Comparison of ENCODE assay signal across 14 mouse cellular contexts in genomic region chr16:18589080-18589621, GRCm38 (mm10). TPM values are rescaled to one million over a fixed set of nuclear protein-coding genes. Genes with fewer than 3 reads are reported as not detected.
DNase-seq lines count a peak whose midpoint lies in the region; ATAC-seq lines count a peak whose summit lies in the region.
"Had no signal": no experiment of that assay in that cellular context is flagged by ENCODE, and none has a peak within 500 bp of the region (broad histone marks: within the 10 kb centered on the region; RNA-seq: fewer than 3 reads in every experiment).

No protein-coding gene starts in this region.

- no peak for ATAC-seq in heart, embryonic 13.5 days (ENCODE audit: extremely low read depth, insufficient number of reproducible peaks, low FRiP score, low TSS enrichment)
- ATAC-seq in midbrain, embryonic 13.5 days, result no peak
- no peak for ATAC-seq in embryonic facial prominence, embryonic 13.5 days (ENCODE audit: insufficient number of reproducible peaks, insufficient read depth, low FRiP score, low TSS enrichment, low read depth)
- no peak for ATAC-seq in neural tube, embryonic 12.5 days (ENCODE audit: low FRiP score, low read depth)

- no peak for DNase-seq in heart, adult 18-20 months
- peak; percentile 28 for DNase-seq in midbrain, embryonic 10.5 days (ENCODE audit: low spot score)
- no peak for DNase-seq in adrenal gland, postnatal 10 days
- DNase-seq: cerebellum, postnatal 36 days; heart, postnatal 14 days; kidney, postnatal 10 days; layer of hippocampus, adult 9-11 months; lung, postnatal 14 days; right cerebral cortex, adult 18-20 months had no signal

- H3K4me1 ChIP-seq in heart, embryonic 13.5 days, result peaks cover 56% of the 10 kb centered on the region
- peaks cover 61% of the 10 kb centered on the region for H3K4me1 ChIP-seq in midbrain, embryonic 10.5 days
- peaks cover 44% of the 10 kb centered on the region for H3K4me1 ChIP-seq in midbrain, embryonic 13.5 days (replicated peaks)
- H3K4me1 ChIP-seq in embryonic facial prominence, embryonic 13.5 days, result peaks cover 49% of the 10 kb centered on the region
- H3K4me1 ChIP-seq in neural tube, embryonic 12.5 days, result peaks cover 24% of the 10 kb centered on the region

- H3K9me3 ChIP-seq in heart, embryonic 13.5 days, result no peaks in the 10 kb centered on the region
- no peaks in the 10 kb centered on the region for H3K9me3 ChIP-seq in midbrain, embryonic 10.5 days (replicated peaks)
- H3K9me3 ChIP-seq in midbrain, embryonic 13.5 days, result no peaks in the 10 kb centered on the region
- H3K9me3 ChIP-seq in embryonic facial prominence, embryonic 13.5 days, result no peaks in the 10 kb centered on the region
- no peaks in the 10 kb centered on the region for H3K9me3 ChIP-seq in neural tube, embryonic 12.5 days

- peak overlapping the region; percentile 54 for H3K4me3 ChIP-seq in heart, embryonic 13.5 days
- H3K4me3 ChIP-seq in midbrain, embryonic 10.5 days, result peak overlapping the region; percentile 41; the same call in 1 of the 2 replicates
- H3K4me3 ChIP-seq in midbrain, embryonic 13.5 days (replicated peaks), result no peak overlapping the region
- H3K4me3 ChIP-seq in embryonic facial prominence, embryonic 13.5 days, result peak overlapping the region; percentile 52; the same call in 1 of the 2 replicates
- no peak overlapping the region; the same call in 1 of the 2 replicates for H3K4me3 ChIP-seq in neural tube, embryonic 12.5 days

- peak overlapping the region; percentile 81 for H3K4me2 ChIP-seq in heart, embryonic 13.5 days
- no peak overlapping the region for H3K4me2 ChIP-seq in midbrain, embryonic 13.5 days (replicated peaks)
- peak overlapping the region; percentile 82; the same call in 1 of the 2 replicates for H3K4me2 ChIP-seq in embryonic facial prominence, embryonic 13.5 days
- H3K4me2 ChIP-seq in neural tube, embryonic 12.5 days (replicated peaks), result peak overlapping the region; percentile 46; the same call in 1 of the 2 replicates

- no peaks in the 10 kb centered on the region for H3K36me3 ChIP-seq in heart, embryonic 13.5 days
- H3K36me3 ChIP-seq in midbrain, embryonic 10.5 days, result no peaks in the 10 kb centered on the region
- no peaks in the 10 kb centered on the region for H3K36me3 ChIP-seq in midbrain, embryonic 13.5 days
- no peaks in the 10 kb centered on the region for H3K36me3 ChIP-seq in embryonic facial prominence, embryonic 13.5 days
- no peaks in the 10 kb centered on the region for H3K36me3 ChIP-seq in neural tube, embryonic 12.5 days

- H3K27me3 ChIP-seq in heart, embryonic 13.5 days (replicated peaks), result peaks cover 97% of the 10 kb centered on the region
- H3K27me3 ChIP-seq in midbrain, embryonic 10.5 days (ENCODE audit: low read depth, poor library complexity, severe bottlenecking), result peaks cover 100% of the 10 kb centered on the region
- H3K27me3 ChIP-seq in midbrain, embryonic 13.5 days, result peaks cover 97% of the 10 kb centered on the region
- H3K27me3 ChIP-seq in embryonic facial prominence, embryonic 13.5 days, result peaks cover 97% of the 10 kb centered on the region
- H3K27me3 ChIP-seq in neural tube, embryonic 12.5 days (replicated peaks), result peaks cover 93% of the 10 kb centered on the region

- H3K27ac ChIP-seq in heart, embryonic 13.5 days (replicated peaks), result no peak overlapping the region
- no peak overlapping the region for H3K27ac ChIP-seq in midbrain, embryonic 10.5 days (replicated peaks)
- no peak overlapping the region for H3K27ac ChIP-seq in midbrain, embryonic 13.5 days
- no peak overlapping the region for H3K27ac ChIP-seq in embryonic facial prominence, embryonic 13.5 days
- no peak overlapping the region for H3K27ac ChIP-seq in neural tube, embryonic 12.5 days

- 45% methylated on average over 9 of the region's 9 CpGs for WGBS in heart, embryonic 13.5 days
- WGBS in midbrain, embryonic 10.5 days, result 8% methylated on average over 9 of the region's 9 CpGs
- 8% methylated on average over 9 of the region's 9 CpGs for WGBS in midbrain, embryonic 13.5 days
- WGBS in embryonic facial prominence, embryonic 13.5 days, result 26% methylated on average over 9 of the region's 9 CpGs
- 7% methylated on average over 9 of the region's 9 CpGs for WGBS in neural tube, embryonic 12.5 days

- no peak overlapping the region for H3K9ac ChIP-seq in heart, embryonic 13.5 days
- H3K9ac ChIP-seq in midbrain, embryonic 13.5 days (replicated peaks), result no peak overlapping the region
- no peak overlapping the region for H3K9ac ChIP-seq in embryonic facial prominence, embryonic 13.5 days
- H3K9ac ChIP-seq in neural tube, embryonic 12.5 days, result no peak overlapping the region

RNA-seq across cellular contexts. Expression of gene Tbx1, which starts 1.3 kb away (rescaled TPM):
- 0.42 and 1.1 TPM in 2 replicates for polyA plus RNA-seq in heart, embryonic 13.5 days (2015; fragmentation: Nextera tagmentation; extraction: Ambion mirVana)
- 1 to 10 TPM; 1.1 to 1.3 TPM for total RNA-seq in heart, adult 18-20 months (2021)
- 0.97 and 1.7 TPM in 2 replicates for polyA plus RNA-seq in midbrain, embryonic 10.5 days (2016; fragmentation: Nextera tagmentation; extraction: Ambion mirVana)
- 0.34 and 0.71 TPM in 2 replicates for polyA plus RNA-seq in midbrain, embryonic 13.5 days (2015; fragmentation: Nextera tagmentation; extraction: Ambion mirVana)
- 7.9 and 8.3 TPM in 2 replicates for polyA plus RNA-seq in embryonic facial prominence, embryonic 13.5 days (2015; fragmentation: Nextera tagmentation; extraction: Ambion mirVana)
- 5.5 and 7.2 TPM in 2 replicates for polyA plus RNA-seq in neural tube, embryonic 12.5 days (2016; fragmentation: Nextera tagmentation; extraction: Ambion mirVana)
- total RNA-seq in adrenal gland, postnatal 10 days (2021), result 1 to 10 TPM; 1.2 to 9.1 TPM
- total RNA-seq: monocyte, adult 5-6 weeks had no signal

RNA-seq across cellular contexts. Expression of gene Gp1bb, which starts 33.1 kb away (rescaled TPM):
- 4.4 and 6.1 TPM in 2 replicates for polyA plus RNA-seq in heart, embryonic 13.5 days (2015; fragmentation: Nextera tagmentation; extraction: Ambion mirVana)
- total RNA-seq in heart, adult 18-20 months (2021), result under 1 TPM; 0.27 to 0.67 TPM
- 4.5 and 4.6 TPM in 2 replicates for polyA plus RNA-seq in midbrain, embryonic 10.5 days (2016; fragmentation: Nextera tagmentation; extraction: Ambion mirVana)
- polyA plus RNA-seq in midbrain, embryonic 13.5 days (2015; fragmentation: Nextera tagmentation; extraction: Ambion mirVana), result 8.2 and 10.5 TPM in 2 replicates
- polyA plus RNA-seq in embryonic facial prominence, embryonic 13.5 days (2015; fragmentation: Nextera tagmentation; extraction: Ambion mirVana), result 2.2 and 3.2 TPM in 2 replicates
- 12.0 and 12.7 TPM in 2 replicates for polyA plus RNA-seq in neural tube, embryonic 12.5 days (2016; fragmentation: Nextera tagmentation; extraction: Ambion mirVana)
- total RNA-seq in adrenal gland, postnatal 10 days (2021), result 1 to 10 TPM; 1.1 to 1.4 TPM
- total RNA-seq: monocyte, adult 5-6 weeks had no signal

RNA-seq across cellular contexts. Expression of gene Gm49601, which starts 37.1 kb away (rescaled TPM):
- polyA plus RNA-seq in heart, embryonic 13.5 days (2015; fragmentation: Nextera tagmentation; extraction: Ambion mirVana), result 1.4 and 1.8 TPM in 2 replicates
- 1 to 10 TPM in 1 of 2 experiments, under 1 TPM in 1; 0.15 to 1.1 TPM for total RNA-seq in heart, adult 18-20 months (2021)
- polyA plus RNA-seq in midbrain, embryonic 10.5 days (2016; fragmentation: Nextera tagmentation; extraction: Ambion mirVana), result 3.7 and 5.8 TPM in 2 replicates
- polyA plus RNA-seq in midbrain, embryonic 13.5 days (2015; fragmentation: Nextera tagmentation; extraction: Ambion mirVana), result 16.5 and 18.3 TPM in 2 replicates
- polyA plus RNA-seq in embryonic facial prominence, embryonic 13.5 days (2015; fragmentation: Nextera tagmentation; extraction: Ambion mirVana), result 4.5 and 7.4 TPM in 2 replicates
- polyA plus RNA-seq in neural tube, embryonic 12.5 days (2016; fragmentation: Nextera tagmentation; extraction: Ambion mirVana), result 11.8 and 12.1 TPM in 2 replicates
- 1 to 10 TPM; 2.5 to 4.8 TPM for total RNA-seq in adrenal gland, postnatal 10 days (2021)

RNA-seq across cellular contexts. Expression of gene Sept5, which starts 40.6 kb away (rescaled TPM):
- polyA plus RNA-seq in heart, embryonic 13.5 days (2015; fragmentation: Nextera tagmentation; extraction: Ambion mirVana), result 8.8 TPM in 2 replicates
- 1 to 10 TPM; 3.9 to 4.1 TPM for total RNA-seq in heart, adult 18-20 months (2021)
- 31.2 and 42.8 TPM in 2 replicates for polyA plus RNA-seq in midbrain, embryonic 10.5 days (2016; fragmentation: Nextera tagmentation; extraction: Ambion mirVana)
- polyA plus RNA-seq in midbrain, embryonic 13.5 days (2015; fragmentation: Nextera tagmentation; extraction: Ambion mirVana), result 149 and 151 TPM in 2 replicates
- 39.7 and 45.9 TPM in 2 replicates for polyA plus RNA-seq in embryonic facial prominence, embryonic 13.5 days (2015; fragmentation: Nextera tagmentation; extraction: Ambion mirVana)
- 117 and 125 TPM in 2 replicates for polyA plus RNA-seq in neural tube, embryonic 12.5 days (2016; fragmentation: Nextera tagmentation; extraction: Ambion mirVana)
- 10 to 100 TPM; 14.2 to 24.3 TPM for total RNA-seq in adrenal gland, postnatal 10 days (2021)

Comparison
In these comparisons a context has a peak if more than half of its experiments do, and no peak if none do; other contexts are left out.
1. H3K4me3 ChIP-seq: peak in heart, embryonic 13.5 days (single experiment), midbrain, embryonic 10.5 days (single experiment) and embryonic facial prominence, embryonic 13.5 days (single experiment); none in midbrain, embryonic 13.5 days (single experiment) and neural tube, embryonic 12.5 days (single experiment).